ENCODE assay signal across 17 mouse cellular contexts in genomic region chr13:120034637-120035036, GRCm38 (mm10). TPM values are rescaled to one million over a fixed set of nuclear protein-coding genes. Genes with fewer than 3 reads are reported as not detected.
DNase-seq lines count a peak whose midpoint lies in the region; ATAC-seq and TF ChIP-seq lines count a peak whose summit lies in the region.
"Not testable (repeated sequence)": the region's sequence is repeated elsewhere in the genome, so short reads cannot be mapped to it uniquely, and the experiment has no call there.
"Had no signal": no experiment of that assay in that cellular context is flagged by ENCODE, and none has a peak within 500 bp of the region (broad histone marks: within the 10 kb centered on the region; RNA-seq: fewer than 3 reads in every experiment).

No protein-coding gene starts in this region.

- POLR2A ChIA-PET in Patski (lab: Charles Lee), result not testable (repeated sequence)

- TF ChIP-seq EP300 in liver, postnatal 0 days (IDR thresholded peaks at IDR 0.05; ENCODE audit: low read depth), result not testable (repeated sequence)

- CTCF ChIA-PET in Patski (lab: Charles Lee), result not testable (repeated sequence)

- H3K36me3 ChIP-seq in forebrain, embryonic 15.5 days; hindbrain, embryonic 12.5 days; intestine, embryonic 14.5 days (ENCODE audit: control insufficient read depth, insufficient read depth, low read length); kidney, embryonic 15.5 days; liver, postnatal 0 days (replicated peaks; ENCODE audit: insufficient read depth, low read length); midbrain, embryonic 13.5 days; neural tube, embryonic 12.5 days: not testable (repeated sequence)

- WGBS in forebrain, embryonic 15.5 days, result 0% methylated on average over 3 of the region's 10 CpGs
- WGBS in hindbrain, embryonic 12.5 days, result 0% methylated on average over 3 of the region's 10 CpGs
- WGBS in intestine, embryonic 14.5 days, result 2% methylated on average over 3 of the region's 10 CpGs
- 0% methylated on average over 3 of the region's 10 CpGs for WGBS in kidney, embryonic 15.5 days
- whole genome bisulfite sequencing in liver, postnatal 0 days (ENCODE audit: insufficient replicate concordance), result 6% methylated on average over 3 of the region's 10 CpGs
- 0% methylated on average over 3 of the region's 10 CpGs for WGBS in midbrain, embryonic 13.5 days
- 0% methylated on average over 3 of the region's 10 CpGs for WGBS in neural tube, embryonic 12.5 days

- H3K27ac ChIP-seq in forebrain, embryonic 15.5 days (replicated peaks); hindbrain, embryonic 12.5 days; intestine, embryonic 14.5 days (ENCODE audit: low read depth); kidney, embryonic 15.5 days; liver, postnatal 0 days (ENCODE audit: low read depth); midbrain, embryonic 13.5 days; neural tube, embryonic 12.5 days: not testable (repeated sequence)

- not testable (repeated sequence) for DNase-seq in Patski (ENCODE audit: low read depth, low spot score); intestine, embryonic 14.5 days (ENCODE audit: low spot score); liver, postnatal 0 days

- not testable (repeated sequence) for H3K4me1 ChIP-seq in forebrain, embryonic 15.5 days; hindbrain, embryonic 12.5 days; intestine, embryonic 14.5 days (replicated peaks; ENCODE audit: control insufficient read depth, insufficient read depth, low read length); kidney, embryonic 15.5 days; liver, postnatal 0 days (ENCODE audit: insufficient read depth); midbrain, embryonic 13.5 days (replicated peaks); neural tube, embryonic 12.5 days

- H3K9ac ChIP-seq in forebrain, embryonic 15.5 days (replicated peaks); hindbrain, embryonic 12.5 days; intestine, embryonic 14.5 days (ENCODE audit: low read length); kidney, embryonic 15.5 days; liver, postnatal 0 days (replicated peaks); midbrain, embryonic 13.5 days (replicated peaks); neural tube, embryonic 12.5 days: not testable (repeated sequence)

- not testable (repeated sequence) for TF ChIP-seq CTCF in Patski (IDR thresholded peaks at IDR 0.05); liver, postnatal 0 days (IDR thresholded peaks at IDR 0.05; ENCODE audit: low read depth)

- peak; percentile 35 for ATAC-seq in Patski
- peak; percentile 41; the same call in 1 of the 2 replicates for ATAC-seq in forebrain, embryonic 15.5 days (replicated peaks)
- ATAC-seq in hindbrain, embryonic 12.5 days (ENCODE audit: low FRiP score), result peak; percentile 64; the same call in 1 of the 2 replicates
- ATAC-seq in intestine, embryonic 14.5 days (replicated peaks; ENCODE audit: low FRiP score, low TSS enrichment, low read depth), result 0 out of 2 replicates have a peak, but pooled peaks have one; percentile 47
- ATAC-seq in kidney, embryonic 15.5 days (replicated peaks; ENCODE audit: low FRiP score), result 0 out of 2 replicates have a peak, but pooled peaks have one; percentile 49
- ATAC-seq in liver, postnatal 0 days, result peak; percentile 56; the same call in 1 of the 2 replicates
- ATAC-seq in midbrain, embryonic 13.5 days, result peak; percentile 78
- 0 out of 2 replicates have a peak, but pooled peaks have one; percentile 37 for ATAC-seq in neural tube, embryonic 12.5 days (ENCODE audit: low FRiP score, low read depth)

- H3K9me3 ChIP-seq in forebrain, embryonic 15.5 days; hindbrain, embryonic 12.5 days (replicated peaks); intestine, embryonic 14.5 days (ENCODE audit: control insufficient read depth, low read length); kidney, embryonic 15.5 days (replicated peaks); liver, postnatal 0 days (ENCODE audit: low read length); midbrain, embryonic 13.5 days; neural tube, embryonic 12.5 days: not testable (repeated sequence)

- H3K4me3 ChIP-seq in forebrain, embryonic 15.5 days; hindbrain, embryonic 12.5 days; intestine, embryonic 14.5 days (ENCODE audit: low read depth, low read length); kidney, embryonic 15.5 days (replicated peaks); liver, postnatal 0 days (ENCODE audit: low read depth, low read length); midbrain, embryonic 13.5 days (replicated peaks); neural tube, embryonic 12.5 days: not testable (repeated sequence)

- H3K4me2 ChIP-seq in forebrain, embryonic 15.5 days (replicated peaks); hindbrain, embryonic 12.5 days (replicated peaks); intestine, embryonic 14.5 days (ENCODE audit: low read length); kidney, embryonic 15.5 days; liver, postnatal 0 days (ENCODE audit: low read depth, low read length); midbrain, embryonic 13.5 days (replicated peaks); neural tube, embryonic 12.5 days (replicated peaks): not testable (repeated sequence)

- H3K27me3 ChIP-seq in Patski; liver, postnatal 0 days (ENCODE audit: insufficient read depth, low read length): not testable (repeated sequence)
- H3K27me3 ChIP-seq in forebrain, embryonic 15.5 days, result peaks cover 16% of the 10 kb centered on the region
- peaks cover 27% of the 10 kb centered on the region for H3K27me3 ChIP-seq in hindbrain, embryonic 12.5 days
- peaks cover 19% of the 10 kb centered on the region for H3K27me3 ChIP-seq in intestine, embryonic 14.5 days (replicated peaks; ENCODE audit: control insufficient read depth, insufficient read depth, low read length)
- peaks cover 24% of the 10 kb centered on the region for H3K27me3 ChIP-seq in kidney, embryonic 15.5 days
- H3K27me3 ChIP-seq in midbrain, embryonic 13.5 days, result peaks cover 25% of the 10 kb centered on the region
- H3K27me3 ChIP-seq in neural tube, embryonic 12.5 days (replicated peaks), result peaks cover 16% of the 10 kb centered on the region

- in situ Hi-C loops in Patski (cut with MboI; ENCODE audit: low pct_unique_long_range_greater_than_20kb), result not testable (repeated sequence)

RNA-seq across cellular contexts. Expression of gene Gm36079, which starts 7.8 kb away (rescaled TPM):
- polyA plus RNA-seq in Patski (2021), result not detected
- polyA plus RNA-seq in forebrain, embryonic 15.5 days (2015; fragmentation: Nextera tagmentation; extraction: Ambion mirVana), result not detected in 2 replicates
- polyA plus RNA-seq in hindbrain, embryonic 12.5 days (2016; fragmentation: Nextera tagmentation; extraction: Ambion mirVana), result not detected in 2 replicates
- polyA plus RNA-seq in intestine, embryonic 14.5 days (2014; fragmentation: Nextera tagmentation; extraction: Ambion mirVana), result not detected in 2 replicates
- not detected in 2 replicates for polyA plus RNA-seq in kidney, embryonic 15.5 days (2015; fragmentation: Nextera tagmentation; extraction: Ambion mirVana)
- polyA plus RNA-seq in liver, postnatal 0 days (2015; fragmentation: Nextera tagmentation; extraction: Ambion mirVana), result not detected in 2 replicates
- not detected in 2 replicates for polyA plus RNA-seq in midbrain, embryonic 13.5 days (2015; fragmentation: Nextera tagmentation; extraction: Ambion mirVana)
- polyA plus RNA-seq in neural tube, embryonic 12.5 days (2016; fragmentation: Nextera tagmentation; extraction: Ambion mirVana), result not detected in 2 replicates
- polyA plus RNA-seq: embryonic facial prominence, embryonic 11.5 days; frontal cortex, adult 2 months; heart, embryonic 11.5 days; heart, embryonic 16.5 days; kidney, adult 2 months; limb, embryonic 11.5 days; lung, embryonic 16.5 days; spleen, adult 2 months; thymus, adult 2 months had no signal

RNA-seq across cellular contexts. Expression of gene Gm21188, which starts 17.4 kb away (rescaled TPM):
- 0.30 TPM for polyA plus RNA-seq in Patski (2021)
- 0.27 TPM in 1 of 2 replicates, not detected in the other for polyA plus RNA-seq in forebrain, embryonic 15.5 days (2015; fragmentation: Nextera tagmentation; extraction: Ambion mirVana)
- not detected in 2 replicates for polyA plus RNA-seq in hindbrain, embryonic 12.5 days (2016; fragmentation: Nextera tagmentation; extraction: Ambion mirVana)
- not detected in 2 replicates for polyA plus RNA-seq in intestine, embryonic 14.5 days (2014; fragmentation: Nextera tagmentation; extraction: Ambion mirVana)
- 0.12 TPM in 1 of 2 replicates, not detected in the other for polyA plus RNA-seq in kidney, embryonic 15.5 days (2015; fragmentation: Nextera tagmentation; extraction: Ambion mirVana)
- 1.0 and 1.3 TPM in 2 replicates for polyA plus RNA-seq in liver, postnatal 0 days (2015; fragmentation: Nextera tagmentation; extraction: Ambion mirVana)
- not detected in 2 replicates for polyA plus RNA-seq in midbrain, embryonic 13.5 days (2015; fragmentation: Nextera tagmentation; extraction: Ambion mirVana)
- not detected in 2 replicates for polyA plus RNA-seq in neural tube, embryonic 12.5 days (2016; fragmentation: Nextera tagmentation; extraction: Ambion mirVana)
- polyA plus RNA-seq: embryonic facial prominence, embryonic 11.5 days; heart, embryonic 11.5 days; limb, embryonic 11.5 days; lung, embryonic 16.5 days had no signal
